Mouse (Mus musculus) kidney, adult 2 months (tissue): Measurements from ENCODE around the gene Six6.

Experiments
- CTCF ChIP-seq: fragments of 200-500 bp; conservative IDR thresholded peaks from 2 replicates; pipeline ENCODE4 v1.5.1; 2011; ENCODE audit warnings: low read depth, mild to moderate bottlenecking, control low read depth, low read length, moderate library complexity, mixed read lengths; ENCODE audit not compliant: insufficient read depth, insufficient read length
- POLR2A ChIP-seq: fragments of 200-500 bp; IDR thresholded peaks from one replicate; pipeline ENCODE4 v1.6.1; 2011; ENCODE audit warnings: low read depth, low read length, control low read depth

DNA sequence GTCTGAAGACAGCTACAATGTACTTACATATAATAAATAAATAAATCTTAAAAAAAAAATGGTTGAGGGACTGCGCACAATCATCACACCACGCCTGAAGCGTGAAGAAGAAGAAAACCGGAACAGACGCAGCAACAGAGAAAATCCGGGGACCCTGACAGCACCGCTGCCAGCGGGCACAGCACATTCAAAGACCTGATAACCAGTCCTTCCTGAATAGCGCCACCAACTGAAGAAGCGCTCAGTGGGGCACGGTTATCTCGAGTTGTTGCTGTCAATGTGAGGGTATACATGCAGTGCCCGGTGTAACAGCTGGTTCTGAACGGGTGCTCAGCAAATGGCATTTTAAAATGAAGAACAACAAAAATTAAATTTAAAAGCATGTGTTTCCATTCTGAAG lies 30.9 kb downstream of the Six6 start:
- TF ChIP-seq POLR2A = no peak
- TF ChIP-seq CTCF = no peak
